11 mouse cellular contexts compared by ENCODE assay signal in the genomic region with DNA sequence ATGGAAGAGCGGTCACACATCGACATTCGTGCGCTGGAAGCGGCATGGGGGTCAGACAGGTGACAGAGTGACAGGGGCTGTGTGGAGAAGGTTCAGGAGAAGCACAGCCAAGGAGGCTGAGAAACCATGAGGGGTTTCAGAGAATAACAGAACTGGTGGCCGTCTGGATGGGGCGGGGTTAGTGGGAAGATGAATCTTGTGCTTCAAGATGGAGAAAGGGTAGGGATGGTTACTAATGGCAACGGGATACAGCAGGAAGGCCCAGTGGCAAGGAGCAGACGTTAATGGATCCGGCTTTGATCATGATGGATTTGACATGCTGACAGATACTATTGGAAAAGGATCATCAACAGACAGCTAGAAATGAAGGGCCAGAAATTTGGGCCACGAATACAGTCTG.
"Had no signal": no experiment of that assay in that cellular context is flagged by ENCODE, and none has a peak within 500 bp of the region (broad histone marks: within the 10 kb centered on the region; RNA-seq: fewer than 3 reads in every experiment).

No protein-coding gene starts in this region.

- H3K36me3 ChIP-seq: liver, embryonic 13.5 days had no signal

- H3K4me1 ChIP-seq: limb, embryonic 12.5 days; liver, embryonic 13.5 days had no signal

- DNase-seq: kidney, adult 8-10 months; kidney, postnatal 25 days; liver; liver, embryonic 13.5 days; liver, postnatal 0 days; lung, postnatal 36 days; midbrain, embryonic 14.5 days; thymus, adult 18-20 months; thymus, postnatal 14 days had no signal

- H3K4me2 ChIP-seq: limb, embryonic 12.5 days; liver, embryonic 13.5 days had no signal

- H3K9me3 ChIP-seq: liver, embryonic 13.5 days had no signal

- H3K27ac ChIP-seq: limb, embryonic 12.5 days; liver, embryonic 13.5 days had no signal

- H3K4me3 ChIP-seq: limb, embryonic 12.5 days; liver, embryonic 13.5 days had no signal

- ATAC-seq: liver, postnatal 0 days; lung, postnatal 0 days had no signal

- H3K9ac ChIP-seq: limb, embryonic 12.5 days; liver, embryonic 13.5 days; liver, postnatal 0 days had no signal

- H3K27me3 ChIP-seq: limb, embryonic 12.5 days; liver, embryonic 13.5 days had no signal
